Comparison of ENCODE assay signal across 21 mouse cellular contexts in the genomic region with DNA sequence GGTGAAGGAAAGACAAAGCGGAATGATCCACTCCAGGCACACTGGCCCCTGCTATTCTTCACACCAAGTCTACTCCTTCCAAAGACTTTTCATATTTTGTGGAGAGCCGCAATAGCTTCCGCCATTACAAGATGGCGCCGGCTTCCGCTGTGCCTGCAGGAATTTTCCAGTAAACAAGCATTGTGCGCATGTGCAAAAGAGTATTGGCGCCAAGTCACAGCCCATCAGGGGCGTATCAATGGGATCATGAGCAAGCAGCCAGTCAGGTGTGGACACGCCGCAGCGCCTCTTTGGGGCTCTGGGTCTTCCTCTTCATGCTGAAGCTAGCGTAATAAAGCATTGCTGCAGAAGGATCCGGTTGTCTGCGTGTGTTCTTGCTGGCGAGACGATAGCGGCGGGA.
A peak's percentile ranks its signal among the peaks of the same experiment; 100 is the strongest.
DNase-seq lines count a peak whose midpoint lies in the region; TF ChIP-seq lines count a peak whose summit lies in the region.
"Had no signal": no experiment of that assay in that cellular context is flagged by ENCODE, and none has a peak within 500 bp of the region (broad histone marks: within the 10 kb centered on the region; RNA-seq: fewer than 3 reads in every experiment).

No protein-coding gene starts in this region.

- no peaks in the 10 kb centered on the region for H3K27me3 ChIP-seq in E14TG2a.4 (ENCODE audit: insufficient read depth, low read length)
- H3K27me3 ChIP-seq: embryonic facial prominence, embryonic 13.5 days; embryonic facial prominence, embryonic 15.5 days; forebrain, embryonic 12.5 days had no signal

- 97% methylated on average over 19 of the region's 19 CpGs for WGBS in lung, adult 2 months

- DNase-seq in ES-CJ7 (ENCODE audit: low read depth, low spot score) (peak; percentile 63), ZHBTc4 (ENCODE audit: low read depth, low spot score) (peak; percentile 70)
- no peak for DNase-seq in lung, adult 2 months
- no peak for DNase-seq in lung, postnatal 36 days
- DNase-seq in gastrocnemius, postnatal 10 days = no peak
- DNase-seq: adrenal gland, adult 2 months; adrenal gland, postnatal 10 days; adrenal gland, postnatal 25 days; cerebellum, adult 11 months; cerebellum, adult 18-20 months; cerebellum, adult 8-10 months; cerebellum, adult 9-11 months; cerebellum, postnatal 14 days; cerebellum, postnatal 36 days; embryo, embryonic 11 days had no signal

- H3K4me3 ChIP-seq in E14TG2a.4 (replicated peaks; ENCODE audit: low read length) = peak overlapping the region; percentile 11
- no peak overlapping the region for H3K4me3 ChIP-seq in lung, adult 2 months (replicated peaks; ENCODE audit: extremely low read depth, low read depth, low read length)
- H3K4me3 ChIP-seq: embryonic facial prominence, embryonic 13.5 days; embryonic facial prominence, embryonic 15.5 days; erythroblast, embryonic 14.5 days; forebrain, embryonic 10.5 days; forebrain, embryonic 12.5 days had no signal

- H3K36me3 ChIP-seq in E14TG2a.4 (ENCODE audit: insufficient read depth, low read length) = no peaks in the 10 kb centered on the region
- H3K36me3 ChIP-seq: embryonic facial prominence, embryonic 13.5 days; embryonic facial prominence, embryonic 15.5 days; forebrain, embryonic 10.5 days; forebrain, embryonic 12.5 days had no signal

- TF ChIP-seq CTCF in E14TG2a.4 (conservative IDR thresholded peaks at IDR 0.05; ENCODE audit: low read length) = no peak
- no peak for TF ChIP-seq CTCF in lung, adult 2 months (IDR thresholded peaks at IDR 0.05; ENCODE audit: insufficient read depth, low read length)

- H3K4me1 ChIP-seq in E14TG2a.4 (replicated peaks; ENCODE audit: low read depth, low read length) = no peaks in the 10 kb centered on the region
- no peaks in the 10 kb centered on the region for H3K4me1 ChIP-seq in lung, adult 2 months (ENCODE audit: control insufficient read depth, insufficient read depth, low read length)
- H3K4me1 ChIP-seq: embryonic facial prominence, embryonic 13.5 days; embryonic facial prominence, embryonic 15.5 days; forebrain, embryonic 10.5 days; forebrain, embryonic 12.5 days had no signal

- no peak for TF ChIP-seq POLR2A in lung, adult 2 months (IDR thresholded peaks at IDR 0.05; ENCODE audit: borderline replicate concordance, extremely low read depth, low read depth, low read length)

- H3K9me3 ChIP-seq in E14TG2a.4 (ENCODE audit: low read length) = peaks cover 5% of the 10 kb centered on the region
- H3K9me3 ChIP-seq: embryonic facial prominence, embryonic 13.5 days; embryonic facial prominence, embryonic 15.5 days; forebrain, embryonic 10.5 days; forebrain, embryonic 12.5 days had no signal

Comparison
In these comparisons a context has a peak if more than half of its experiments do, and no peak if none do; other contexts are left out.
1. DNase-seq: peak in ES-CJ7 (single experiment) and ZHBTc4 (single experiment); none in lung, adult 2 months (single experiment), lung, postnatal 36 days (single experiment) and gastrocnemius, postnatal 10 days (single experiment).